ENCODE assay signal across 15 mouse cellular contexts in genomic region chr6:50982856-50983255, GRCm38 (mm10).
DNase-seq lines count a peak whose midpoint lies in the region; ATAC-seq lines count a peak whose summit lies in the region.
"Had no signal": no experiment of that assay in that cellular context is flagged by ENCODE, and none has a peak within 500 bp of the region (broad histone marks: within the 10 kb centered on the region; RNA-seq: fewer than 3 reads in every experiment).

No protein-coding gene starts in this region.

- H3K27me3 ChIP-seq in forebrain, embryonic 12.5 days = peaks cover 19% of the 10 kb centered on the region
- no peaks in the 10 kb centered on the region for H3K27me3 ChIP-seq in forebrain, embryonic 13.5 days
- H3K27me3 ChIP-seq in kidney, embryonic 15.5 days = peaks cover 4% of the 10 kb centered on the region; the same call in 1 of the 2 replicates
- no peaks in the 10 kb centered on the region for H3K27me3 ChIP-seq in embryonic facial prominence, embryonic 12.5 days
- H3K27me3 ChIP-seq in limb, embryonic 12.5 days = peaks cover 4% of the 10 kb centered on the region; the same call in 1 of the 2 replicates

- no peak for ATAC-seq in forebrain, embryonic 12.5 days (ENCODE audit: low FRiP score)
- no peak for ATAC-seq in forebrain, embryonic 13.5 days
- no peak for ATAC-seq in kidney, embryonic 15.5 days (replicated peaks; ENCODE audit: low FRiP score)
- ATAC-seq in embryonic facial prominence, embryonic 12.5 days (ENCODE audit: insufficient number of reproducible peaks, insufficient read depth, low FRiP score, low TSS enrichment) = no peak
- no peak for ATAC-seq in limb, embryonic 12.5 days (ENCODE audit: insufficient number of reproducible peaks, insufficient read depth, low FRiP score, low TSS enrichment, low read depth)
- ATAC-seq: forebrain, embryonic 15.5 days; inflammation-experienced regulatory T-cells, adult 6 months had no signal

- peak overlapping the region; percentile 46 for H3K27ac ChIP-seq in forebrain, embryonic 12.5 days
- H3K27ac ChIP-seq in forebrain, embryonic 13.5 days = no peak overlapping the region
- H3K27ac ChIP-seq in kidney, embryonic 15.5 days = peak overlapping the region; percentile 80
- H3K27ac ChIP-seq in embryonic facial prominence, embryonic 12.5 days = peak overlapping the region; percentile 98
- H3K27ac ChIP-seq in limb, embryonic 12.5 days = peak overlapping the region; percentile 91
- H3K27ac ChIP-seq: forebrain, embryonic 15.5 days had no signal

- DNase-seq in kidney, adult 9 months = no peak
- DNase-seq in left cerebral cortex, postnatal 14 days (ENCODE audit: low spot score in 2 of 2) = no peak
- DNase-seq in cerebellum, postnatal 10 days = no peak
- DNase-seq: adrenal gland, postnatal 36 days; gastrocnemius, postnatal 36 days; lung, postnatal 14 days; thymus, adult 2 months had no signal

- no peak overlapping the region for H3K4me3 ChIP-seq in forebrain, embryonic 12.5 days (replicated peaks)
- H3K4me3 ChIP-seq in forebrain, embryonic 13.5 days = no peak overlapping the region
- H3K4me3 ChIP-seq in kidney, embryonic 15.5 days (replicated peaks) = no peak overlapping the region
- no peak overlapping the region for H3K4me3 ChIP-seq in embryonic facial prominence, embryonic 12.5 days
- no peak overlapping the region for H3K4me3 ChIP-seq in limb, embryonic 12.5 days (replicated peaks)
- H3K4me3 ChIP-seq: forebrain, embryonic 15.5 days had no signal

- intact Hi-C loops in left cerebral cortex, postnatal 14 days (cut with DNase I) = no loop called here

- no peak overlapping the region for H3K9ac ChIP-seq in forebrain, embryonic 12.5 days
- no peak overlapping the region for H3K9ac ChIP-seq in forebrain, embryonic 13.5 days
- H3K9ac ChIP-seq in kidney, embryonic 15.5 days = no peak overlapping the region
- H3K9ac ChIP-seq in embryonic facial prominence, embryonic 12.5 days = peak overlapping the region; percentile 24; the same call in 1 of the 2 replicates
- no peak overlapping the region for H3K9ac ChIP-seq in limb, embryonic 12.5 days (replicated peaks)
- H3K9ac ChIP-seq: forebrain, embryonic 15.5 days had no signal

- WGBS in forebrain, embryonic 12.5 days = 84% methylated on average over 4 of the region's 4 CpGs
- WGBS in forebrain, embryonic 13.5 days = 85% methylated on average over 4 of the region's 4 CpGs
- 40% methylated on average over 4 of the region's 4 CpGs for WGBS in kidney, embryonic 15.5 days
- WGBS in embryonic facial prominence, embryonic 12.5 days = 16% methylated on average over 4 of the region's 4 CpGs
- 55% methylated on average over 4 of the region's 4 CpGs for WGBS in limb, embryonic 12.5 days

- no peak overlapping the region for H3K4me2 ChIP-seq in forebrain, embryonic 12.5 days
- H3K4me2 ChIP-seq in forebrain, embryonic 13.5 days = no peak overlapping the region
- no peak overlapping the region for H3K4me2 ChIP-seq in kidney, embryonic 15.5 days
- no peak overlapping the region for H3K4me2 ChIP-seq in embryonic facial prominence, embryonic 12.5 days (replicated peaks)
- no peak overlapping the region for H3K4me2 ChIP-seq in limb, embryonic 12.5 days
- H3K4me2 ChIP-seq: forebrain, embryonic 15.5 days; liver, embryonic 11.5 days had no signal

- H3K4me1 ChIP-seq in forebrain, embryonic 12.5 days = peaks cover 50% of the 10 kb centered on the region
- H3K4me1 ChIP-seq in forebrain, embryonic 13.5 days = peaks cover 42% of the 10 kb centered on the region
- H3K4me1 ChIP-seq in kidney, embryonic 15.5 days = peaks cover 88% of the 10 kb centered on the region
- peaks cover 69% of the 10 kb centered on the region for H3K4me1 ChIP-seq in embryonic facial prominence, embryonic 12.5 days
- peaks cover 84% of the 10 kb centered on the region for H3K4me1 ChIP-seq in limb, embryonic 12.5 days (replicated peaks)

- H3K9me3 ChIP-seq in forebrain, embryonic 12.5 days = no peaks in the 10 kb centered on the region
- no peaks in the 10 kb centered on the region for H3K9me3 ChIP-seq in forebrain, embryonic 13.5 days (replicated peaks)
- H3K9me3 ChIP-seq in kidney, embryonic 15.5 days (replicated peaks) = no peaks in the 10 kb centered on the region
- no peaks in the 10 kb centered on the region for H3K9me3 ChIP-seq in embryonic facial prominence, embryonic 12.5 days
- H3K9me3 ChIP-seq in limb, embryonic 12.5 days = no peaks in the 10 kb centered on the region
- H3K9me3 ChIP-seq: forebrain, embryonic 15.5 days had no signal

- no peaks in the 10 kb centered on the region for H3K36me3 ChIP-seq in forebrain, embryonic 12.5 days (replicated peaks)
- no peaks in the 10 kb centered on the region for H3K36me3 ChIP-seq in forebrain, embryonic 13.5 days (ENCODE audit: poor library complexity, severe bottlenecking)
- no peaks in the 10 kb centered on the region for H3K36me3 ChIP-seq in kidney, embryonic 15.5 days
- H3K36me3 ChIP-seq in embryonic facial prominence, embryonic 12.5 days = no peaks in the 10 kb centered on the region
- no peaks in the 10 kb centered on the region for H3K36me3 ChIP-seq in limb, embryonic 12.5 days
- H3K36me3 ChIP-seq: forebrain, embryonic 15.5 days had no signal
